Mouse (Mus musculus) forebrain, embryonic 13.5 days (tissue): ENCODE measurements at regions not wholly inside any gene's neighbourhood (a gene's known extent, or its start where the extent isn't known, plus 50 kb on each side); places are given as distances from the start of the nearest gene placed in this dataset.

Experiments used
- ATAC-seq: fragments of 200-750 bp; cut with Nextera tagmentation; 2 replicates; pipeline ENCODE4 v1.8.0; 2017
- H3K27ac ChIP-seq: fragments of 300-500 bp; sonication (generic); 2 replicates; pipeline ENCODE4 v1.5.1; 2015; ENCODE audit warnings: inconsistent platforms, mild to moderate bottlenecking, moderate library complexity
- H3K27me3 ChIP-seq: fragments of 300-500 bp; sonication (generic); 2 replicates; pipeline ENCODE4 v1.6.1; 2015; ENCODE audit warnings: mild to moderate bottlenecking, inconsistent platforms
- H3K36me3 ChIP-seq: fragments of 300-500 bp; sonication (generic); 2 replicates; pipeline ENCODE4 v1.6.1; 2015; ENCODE audit warnings: mild to moderate bottlenecking, inconsistent platforms; ENCODE audit not compliant: poor library complexity, severe bottlenecking
- H3K4me1 ChIP-seq: fragments of 300-500 bp; sonication (generic); 2 replicates; pipeline ENCODE4 v1.6.1; 2015; ENCODE audit warnings: inconsistent platforms
- H3K4me2 ChIP-seq: fragments of 300-500 bp; sonication (generic); 2 replicates; pipeline ENCODE4 v1.6.1; 2015; ENCODE audit warnings: inconsistent platforms, mild to moderate bottlenecking, moderate library complexity
- H3K4me3 ChIP-seq: fragments of 300-500 bp; sonication (generic); 2 replicates; pipeline ENCODE4 v1.5.1; 2015; ENCODE audit warnings: mild to moderate bottlenecking, inconsistent platforms
- H3K9ac ChIP-seq: fragments of 300-500 bp; sonication (generic); 2 replicates; pipeline ENCODE4 v1.6.1; 2015; ENCODE audit warnings: mild to moderate bottlenecking, inconsistent platforms
- H3K9me3 ChIP-seq: fragments of 300-500 bp; sonication (generic); replicated peaks from 2 replicates; pipeline ENCODE4 v1.6.1; 2016; ENCODE audit warnings: inconsistent platforms
- WGBS: fragments of 180-500 bp; shearing (Covaris S2); methylation state at CpG from one replicate; pipeline ENCODE4 v1.1.7; 2015; 5-methylcytosine and 5-hydroxymethylcytosine counted together

DNA sequence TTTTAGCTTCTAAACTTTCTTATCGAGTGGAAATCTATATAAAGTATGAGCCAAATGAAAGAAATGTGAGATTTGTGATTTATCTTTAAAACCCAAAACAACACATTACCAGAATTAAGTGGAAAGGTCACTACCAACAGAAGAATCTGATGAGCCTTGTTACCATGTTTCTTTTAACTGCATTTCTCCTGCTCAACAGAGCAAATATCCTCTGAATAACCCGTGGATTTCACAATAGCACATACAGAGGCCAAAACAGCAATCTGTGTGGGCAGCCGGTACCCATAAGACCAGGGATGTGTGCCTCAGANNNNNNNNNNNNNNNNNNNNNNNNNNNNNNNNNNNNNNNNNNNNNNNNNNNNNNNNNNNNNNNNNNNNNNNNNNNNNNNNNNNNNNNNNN, 85.3 kb downstream of the 4930444P10Rik start:
- Histone ChIP-seq H3K9ac (no peak overlapping the region), H3K9me3 (no peaks in the 10 kb centered on the region), H3K4me2 (no peak overlapping the region), H3K27me3 (no peaks in the 10 kb centered on the region), H3K27ac (no peak overlapping the region), H3K4me1 (no peaks in the 10 kb centered on the region), H3K4me3 (no peak overlapping the region), H3K36me3 (no peaks in the 10 kb centered on the region)
- 76% methylated on average over 3 of the region's 3 CpGs for WGBS
- no peak for ATAC-seq

GRCm38 (mm10) chr1:16006888-16007287, 86.2 kb downstream of the 4930444P10Rik start:
- Histone ChIP-seq H3K9me3 (no peaks in the 10 kb centered on the region), H3K36me3 (no peaks in the 10 kb centered on the region), H3K4me1 (no peaks in the 10 kb centered on the region), H3K4me3 (no peak overlapping the region), H3K27me3 (no peaks in the 10 kb centered on the region), H3K4me2 (no peak overlapping the region), H3K9ac (no peak overlapping the region), H3K27ac (no peak overlapping the region)
- ATAC-seq: no peak
- 79% methylated on average over 2 of the region's 2 CpGs for WGBS

DNA sequence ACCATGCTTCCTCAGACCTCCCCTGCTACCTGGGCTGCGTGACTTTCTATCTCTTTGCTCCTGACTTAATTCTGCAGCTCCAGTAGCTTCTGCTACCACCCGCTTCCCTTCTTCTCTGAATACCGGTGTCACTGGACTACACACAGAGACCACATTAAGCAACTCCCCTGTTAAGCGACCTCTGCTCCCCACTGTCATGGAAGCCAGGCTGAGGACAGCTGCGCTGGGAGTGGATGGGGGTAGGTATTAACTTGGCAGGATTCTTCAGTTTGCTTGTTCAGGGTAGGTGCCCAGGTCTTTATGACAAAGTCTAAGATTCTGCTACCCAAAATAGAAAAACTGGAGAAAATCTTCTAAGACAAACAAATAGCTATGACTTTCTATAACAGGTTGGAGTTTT, 96.0 kb downstream of the 4930444P10Rik start:
- Histone ChIP-seq H3K4me1 (no peaks in the 10 kb centered on the region), H3K9me3 (no peaks in the 10 kb centered on the region), H3K4me2 (no peak overlapping the region), H3K27ac (no peak overlapping the region), H3K36me3 (no peaks in the 10 kb centered on the region), H3K27me3 (no peaks in the 10 kb centered on the region), H3K9ac (no peak overlapping the region), H3K4me3 (no peak overlapping the region)
- ATAC-seq: no peak
- 75% methylated on average over 5 of the region's 5 CpGs for WGBS

GRCm38 (mm10) chr1:15996341-15996740, 96.8 kb downstream of the 4930444P10Rik start:
- no peak overlapping the region for H3K27ac ChIP-seq
- H3K4me1 ChIP-seq: no peaks in the 10 kb centered on the region
- WGBS: 61% methylated on average over 2 of the region's 2 CpGs
- H3K36me3 ChIP-seq: no peaks in the 10 kb centered on the region
- H3K4me3 ChIP-seq: no peak overlapping the region
- H3K4me2 ChIP-seq: no peak overlapping the region
- ATAC-seq: no peak
- H3K27me3 ChIP-seq: no peaks in the 10 kb centered on the region
- no peaks in the 10 kb centered on the region for H3K9me3 ChIP-seq
- H3K9ac ChIP-seq: no peak overlapping the region

DNA sequence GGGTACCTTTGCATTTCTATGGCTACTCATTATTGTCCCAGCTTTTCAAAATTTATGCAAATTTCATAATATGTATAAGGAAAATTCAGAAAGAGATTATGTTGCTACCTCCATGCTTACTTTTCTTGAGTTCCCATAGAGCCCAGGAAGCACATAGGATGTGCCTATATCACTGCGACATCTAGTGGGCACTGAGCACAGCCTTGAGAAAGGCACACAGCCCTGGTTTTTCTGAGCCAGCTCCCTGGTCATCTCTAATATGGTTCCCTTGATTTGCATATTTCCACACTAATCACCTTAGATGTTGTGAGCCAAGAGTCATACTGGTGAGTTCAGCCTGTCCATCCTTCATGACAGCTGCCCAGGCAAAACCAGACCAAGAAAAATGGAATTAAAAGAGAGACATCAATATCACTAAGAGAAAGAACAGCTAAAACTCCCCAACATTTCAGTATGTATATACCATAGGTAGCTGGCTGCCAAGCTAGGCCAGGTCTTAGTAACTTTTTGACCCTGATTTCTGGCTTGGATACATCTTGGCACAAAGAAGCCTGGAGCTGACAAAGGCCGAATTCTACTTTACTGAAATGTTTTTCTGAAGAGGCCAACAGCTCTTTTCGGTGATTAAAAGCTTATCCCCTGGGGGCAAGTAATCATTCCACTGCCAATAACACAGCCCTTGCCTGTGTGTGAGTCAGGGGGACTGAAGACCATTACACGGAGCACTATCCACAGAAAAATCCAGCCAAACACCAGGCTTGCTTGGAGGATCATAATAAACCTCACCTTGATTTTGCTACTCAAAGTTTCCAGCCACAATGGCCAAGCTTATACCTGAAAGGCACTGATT, 99.3 kb downstream of the 4930444P10Rik start:
- Histone ChIP-seq H3K4me1 (no peaks in the 10 kb centered on the region), H3K9me3 (no peaks in the 10 kb centered on the region), H3K4me2 (no peak overlapping the region), H3K4me3 (no peak overlapping the region), H3K27ac (no peak overlapping the region), H3K36me3 (no peaks in the 10 kb centered on the region), H3K27me3 (no peaks in the 10 kb centered on the region), H3K9ac (no peak overlapping the region)
- 45% methylated on average over 4 of the region's 4 CpGs for WGBS
- peak; percentile 55; the same call in 1 of the 2 replicates for ATAC-seq

DNA sequence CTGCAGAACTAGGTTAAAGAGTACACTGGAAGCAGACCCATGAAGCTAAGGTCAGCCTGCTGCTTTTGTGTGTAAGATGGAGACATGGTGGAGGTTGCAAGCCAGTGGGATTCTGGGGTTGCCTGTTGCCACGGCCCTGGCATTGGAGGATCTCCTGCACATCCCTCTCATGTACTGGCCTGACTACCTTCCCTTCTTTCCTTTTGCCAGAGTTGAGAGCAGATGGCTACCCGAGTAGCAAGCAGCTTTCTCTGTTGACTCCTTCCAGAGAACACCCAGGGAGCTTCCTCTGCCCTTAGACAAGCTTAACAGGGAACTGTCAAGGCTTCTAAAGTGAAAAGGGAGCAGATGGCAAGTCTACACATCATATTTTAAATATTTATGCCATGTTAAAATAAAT, 102.1 kb downstream of the 4930444P10Rik start:
- Histone ChIP-seq H3K27me3 (no peaks in the 10 kb centered on the region), H3K36me3 (no peaks in the 10 kb centered on the region), H3K4me3 (no peak overlapping the region), H3K27ac (no peak overlapping the region), H3K4me2 (no peak overlapping the region), H3K9me3 (no peaks in the 10 kb centered on the region), H3K4me1 (no peaks in the 10 kb centered on the region), H3K9ac (no peak overlapping the region)
- ATAC-seq: peak; percentile 20; the same call in 1 of the 2 replicates
- WGBS: 58% methylated on average over 2 of the region's 2 CpGs

- Histone ChIP-seq H3K4me1 (no peaks in the 10 kb centered on the region), H3K36me3 (no peaks in the 10 kb centered on the region), H3K4me3 (no peak overlapping the region), H3K27me3 (no peaks in the 10 kb centered on the region), H3K9me3 (no peaks in the 10 kb centered on the region), H3K27ac (no peak overlapping the region), H3K9ac (no peak overlapping the region), H3K4me2 (no peak overlapping the region)
- 89% methylated on average over 3 of the region's 3 CpGs for WGBS
- ATAC-seq: no peak
Observed at GRCm38 (mm10) chr1:15985579-15985978, 107.5 kb downstream of the 4930444P10Rik start.

DNA sequence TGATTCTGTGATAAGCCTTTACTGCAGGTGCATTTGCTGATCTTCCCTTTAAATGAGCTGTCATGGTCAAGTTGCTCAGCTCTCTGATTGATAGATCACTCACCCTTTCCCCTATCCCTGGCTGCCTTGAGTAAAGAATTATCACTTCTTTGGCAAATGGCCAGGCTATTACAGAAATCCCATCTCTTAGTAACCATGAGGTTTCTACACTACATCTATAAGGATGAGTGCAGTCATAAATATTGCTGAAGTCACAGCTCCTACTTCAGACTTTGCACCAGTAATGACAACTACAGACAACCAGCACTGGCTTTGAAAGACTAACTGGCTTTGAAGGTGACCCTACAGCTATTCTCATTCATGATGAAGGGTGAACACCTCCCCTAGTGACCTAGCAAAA, 113.8 kb downstream of the 4930444P10Rik start:
- ATAC-seq: no peak
- no peaks in the 10 kb centered on the region for H3K4me1 ChIP-seq
- H3K27me3 ChIP-seq: no peaks in the 10 kb centered on the region
- no peak overlapping the region for H3K27ac ChIP-seq
- no peak overlapping the region for H3K9ac ChIP-seq
- H3K4me2 ChIP-seq: no peak overlapping the region
- H3K4me3 ChIP-seq: no peak overlapping the region
- no peaks in the 10 kb centered on the region for H3K9me3 ChIP-seq
- H3K36me3 ChIP-seq: no peaks in the 10 kb centered on the region

- Histone ChIP-seq H3K9ac (no peak overlapping the region), H3K4me2 (no peak overlapping the region), H3K36me3 (no peaks in the 10 kb centered on the region), H3K9me3 (no peaks in the 10 kb centered on the region), H3K4me1 (no peaks in the 10 kb centered on the region), H3K4me3 (no peak overlapping the region), H3K27me3 (no peaks in the 10 kb centered on the region), H3K27ac (no peak overlapping the region)
- no peak for ATAC-seq
- 89% methylated on average over 2 of the region's 2 CpGs for WGBS
Observed at GRCm38 (mm10) chr1:15959578-15959977, 133.5 kb downstream of the 4930444P10Rik start.

GRCm38 (mm10) chr1:15958661-15959060, 134.5 kb downstream of the 4930444P10Rik start:
- Histone ChIP-seq H3K4me2 (no peak overlapping the region), H3K9ac (no peak overlapping the region), H3K4me3 (no peak overlapping the region), H3K9me3 (no peaks in the 10 kb centered on the region), H3K27ac (no peak overlapping the region), H3K36me3 (no peaks in the 10 kb centered on the region), H3K27me3 (no peaks in the 10 kb centered on the region), H3K4me1 (no peaks in the 10 kb centered on the region)
- WGBS: 48% methylated on average over 1 of the region's 1 CpGs
- no peak for ATAC-seq

DNA sequence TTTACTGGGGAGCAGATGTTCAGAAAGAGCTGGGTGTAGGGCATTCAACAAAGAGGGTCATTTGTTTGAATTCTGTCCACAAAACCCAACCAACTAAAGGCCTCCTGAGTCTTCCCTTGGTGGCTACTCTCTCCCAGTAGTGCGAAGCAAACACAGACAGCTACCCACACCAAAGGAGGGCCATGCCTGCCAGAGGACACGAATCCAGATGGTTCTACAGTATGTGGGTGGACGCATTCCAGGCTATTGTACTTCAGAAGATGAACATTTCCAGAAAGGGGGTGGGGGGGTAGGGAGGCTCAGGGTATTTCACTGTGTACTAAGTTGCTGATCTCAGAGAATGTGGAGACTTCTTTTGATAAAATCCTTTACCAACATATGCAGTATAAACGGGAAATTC, 149.5 kb downstream of the 4930444P10Rik start:
- no peak overlapping the region for H3K4me3 ChIP-seq
- no peaks in the 10 kb centered on the region for H3K27me3 ChIP-seq
- no peak overlapping the region for H3K9ac ChIP-seq
- no peak for ATAC-seq
- no peaks in the 10 kb centered on the region for H3K4me1 ChIP-seq
- no peak overlapping the region for H3K27ac ChIP-seq
- H3K36me3 ChIP-seq: no peaks in the 10 kb centered on the region
- no peaks in the 10 kb centered on the region for H3K9me3 ChIP-seq
- WGBS: 87% methylated on average over 4 of the region's 4 CpGs
- no peak overlapping the region for H3K4me2 ChIP-seq

DNA sequence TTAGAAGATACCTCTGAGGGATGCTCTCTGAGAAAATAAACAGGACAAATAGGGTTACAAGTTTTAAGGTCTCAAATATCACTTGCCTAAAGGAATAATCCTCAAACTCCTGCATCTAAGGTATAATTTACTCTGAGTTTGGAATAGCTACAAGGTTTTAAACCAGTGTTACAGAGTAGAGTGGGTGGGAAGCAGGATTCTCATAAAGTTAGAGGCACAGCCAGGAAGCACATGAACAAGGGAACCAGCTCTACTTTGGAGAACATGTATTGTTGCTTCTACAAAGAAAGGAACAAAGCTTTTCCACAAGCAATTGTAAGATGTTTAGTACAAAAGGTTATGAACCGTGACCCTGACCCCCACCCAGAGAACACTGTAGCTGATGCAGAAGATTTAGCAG, 150.1 kb downstream of the 4930444P10Rik start:
- Histone ChIP-seq H3K27me3 (no peaks in the 10 kb centered on the region), H3K36me3 (no peaks in the 10 kb centered on the region), H3K4me3 (no peak overlapping the region), H3K4me1 (no peaks in the 10 kb centered on the region), H3K9me3 (no peaks in the 10 kb centered on the region), H3K4me2 (no peak overlapping the region), H3K27ac (no peak overlapping the region), H3K9ac (no peak overlapping the region)
- WGBS: 52% methylated on average over 1 of the region's 1 CpGs
- no peak for ATAC-seq
